Mouse (Mus musculus) brain, embryonic 14.5 days (tissue): ENCODE measurements around the gene Denr.

Experiments used
- CTCF ChIP-seq: fragments of 200-500 bp; IDR thresholded peaks from 2 replicates; pipeline ENCODE4 v1.5.1; 2012; ENCODE audit warnings: inconsistent platforms, mild to moderate bottlenecking, moderate library complexity, borderline replicate concordance; ENCODE audit not compliant: insufficient read depth, insufficient read length; ENCODE audit errors: extremely low read depth
- POLR2A ChIP-seq: fragments of 200-500 bp; IDR thresholded peaks from 2 replicates; pipeline ENCODE4 v1.6.1; 2012; ENCODE audit warnings: mild to moderate bottlenecking, inconsistent platforms, borderline replicate concordance; ENCODE audit not compliant: poor library complexity, insufficient read depth, insufficient read length, severe bottlenecking; ENCODE audit errors: extremely low read depth

- TF ChIP-seq CTCF, result no peak
- no peak for TF ChIP-seq POLR2A
Observed at GRCm38 (mm10) chr5:123884332-123884731, 22.6 kb upstream of the Denr start.
